ENCODE assay signal across 10 mouse cellular contexts in genomic region chr5:28236098-28236497, GRCm38 (mm10). TPM values are rescaled to one million over a fixed set of nuclear protein-coding genes. Genes with fewer than 3 reads are reported as not detected.
A peak's percentile ranks its signal among the peaks of the same experiment; 100 is the strongest.
DNase-seq lines count a peak whose midpoint lies in the region; ATAC-seq and TF ChIP-seq lines count a peak whose summit lies in the region.
"Had no signal": no experiment of that assay in that cellular context is flagged by ENCODE, and none has a peak within 500 bp of the region (broad histone marks: within the 10 kb centered on the region; RNA-seq: fewer than 3 reads in every experiment).

No protein-coding gene starts in this region.

- no peak overlapping the region for H3K4me3 ChIP-seq in heart, postnatal 0 days (ENCODE audit: low read depth, low read length)
- no peak overlapping the region for H3K4me3 ChIP-seq in midbrain, embryonic 11.5 days (ENCODE audit: low read depth, low read length)
- H3K4me3 ChIP-seq in midbrain, postnatal 0 days (ENCODE audit: low read depth, low read length), result no peak overlapping the region
- H3K4me3 ChIP-seq: gastrocnemius, adult 2 months; limb, embryonic 15.5 days had no signal

- no peak overlapping the region for H3K4me2 ChIP-seq in heart, postnatal 0 days (ENCODE audit: low read depth, low read length)
- H3K4me2 ChIP-seq in midbrain, embryonic 11.5 days, result peak overlapping the region; percentile 18; the same call in 1 of the 2 replicates
- H3K4me2 ChIP-seq in midbrain, postnatal 0 days (ENCODE audit: low read depth, low read length, poor library complexity, severe bottlenecking), result no peak overlapping the region
- H3K4me2 ChIP-seq: limb, embryonic 15.5 days had no signal

- no peak for TF ChIP-seq EP300 in heart, postnatal 0 days (IDR thresholded peaks at IDR 0.05; ENCODE audit: low read depth)

- H3K9ac ChIP-seq in heart, postnatal 0 days (replicated peaks; ENCODE audit: low read depth, low read length), result no peak overlapping the region
- H3K9ac ChIP-seq in midbrain, embryonic 11.5 days (ENCODE audit: low read length), result peak overlapping the region; percentile 6; the same call in 1 of the 2 replicates
- H3K9ac ChIP-seq in midbrain, postnatal 0 days (replicated peaks; ENCODE audit: low read length, poor library complexity, severe bottlenecking), result no peak overlapping the region
- H3K9ac ChIP-seq: limb, embryonic 15.5 days had no signal

- H3K27ac ChIP-seq in heart, postnatal 0 days (ENCODE audit: low read depth), result no peak overlapping the region
- peak overlapping the region; percentile 33 for H3K27ac ChIP-seq in midbrain, embryonic 11.5 days (ENCODE audit: low read depth, low read length)
- no peak overlapping the region for H3K27ac ChIP-seq in midbrain, postnatal 0 days (ENCODE audit: low read depth, low read length)
- H3K27ac ChIP-seq: gastrocnemius, adult 2 months; limb, embryonic 15.5 days; stomach, postnatal 0 days had no signal

- no peaks in the 10 kb centered on the region for H3K9me3 ChIP-seq in heart, postnatal 0 days (replicated peaks; ENCODE audit: control insufficient read depth, low read length)
- no peaks in the 10 kb centered on the region for H3K9me3 ChIP-seq in midbrain, embryonic 11.5 days (ENCODE audit: control insufficient read depth, low read length)
- no peaks in the 10 kb centered on the region for H3K9me3 ChIP-seq in midbrain, postnatal 0 days (ENCODE audit: low read length)
- H3K9me3 ChIP-seq: limb, embryonic 15.5 days had no signal

- peak; percentile 12 for DNase-seq in heart, postnatal 0 days (ENCODE audit: low spot score)
- no peak for DNase-seq in heart, postnatal 36 days
- peak; percentile 90 for DNase-seq in midbrain, embryonic 11.5 days (ENCODE audit: low spot score, missing footprints)
- DNase-seq in midbrain, postnatal 0 days (ENCODE audit: low spot score), result no peak
- DNase-seq in embryo, embryonic 11 days, result peak; percentile 62
- DNase-seq in thymus, postnatal 4 days, result no peak
- DNase-seq: gastrocnemius, adult 2 months had no signal

- H3K4me1 ChIP-seq in heart, postnatal 0 days (ENCODE audit: control insufficient read depth, insufficient read depth), result no peaks in the 10 kb centered on the region
- H3K4me1 ChIP-seq in midbrain, embryonic 11.5 days (ENCODE audit: control insufficient read depth, insufficient read depth, low read length), result peaks cover 21% of the 10 kb centered on the region
- no peaks in the 10 kb centered on the region for H3K4me1 ChIP-seq in midbrain, postnatal 0 days (ENCODE audit: insufficient read depth, low read length)

- no peaks in the 10 kb centered on the region for H3K27me3 ChIP-seq in heart, postnatal 0 days (ENCODE audit: control insufficient read depth, insufficient read depth, low read length)
- peaks cover 5% of the 10 kb centered on the region; the same call in 1 of the 2 replicates for H3K27me3 ChIP-seq in midbrain, embryonic 11.5 days (ENCODE audit: control insufficient read depth, insufficient read depth, low read length)
- no peaks in the 10 kb centered on the region for H3K27me3 ChIP-seq in midbrain, postnatal 0 days (ENCODE audit: insufficient read depth, low read length)

- WGBS in heart, postnatal 0 days, result 29% methylated on average over 6 of the region's 6 CpGs
- WGBS in midbrain, embryonic 11.5 days, result 0% methylated on average over 6 of the region's 6 CpGs
- 16% methylated on average over 6 of the region's 6 CpGs for WGBS in midbrain, postnatal 0 days

- intact Hi-C loops in heart, postnatal 36 days (cut with DNase I), result no loop called here

- H3K36me3 ChIP-seq in heart, postnatal 0 days (replicated peaks; ENCODE audit: control insufficient read depth, insufficient read depth, low read length), result no peaks in the 10 kb centered on the region
- H3K36me3 ChIP-seq in midbrain, embryonic 11.5 days (ENCODE audit: control insufficient read depth, insufficient read depth, low read length), result no peaks in the 10 kb centered on the region
- no peaks in the 10 kb centered on the region for H3K36me3 ChIP-seq in midbrain, postnatal 0 days (ENCODE audit: insufficient read depth, low read length)
- H3K36me3 ChIP-seq: limb, embryonic 15.5 days had no signal

- no peak for TF ChIP-seq CTCF in heart, postnatal 0 days (IDR thresholded peaks at IDR 0.05; ENCODE audit: low read depth)
- TF ChIP-seq CTCF in midbrain, postnatal 0 days (IDR thresholded peaks at IDR 0.05), result no peak

- ATAC-seq in heart, postnatal 0 days (ENCODE audit: insufficient read depth, low read depth), result no peak; the same call in 1 of the 2 replicates
- ATAC-seq in midbrain, embryonic 11.5 days (ENCODE audit: low FRiP score), result peak; percentile 56
- no peak for ATAC-seq in midbrain, postnatal 0 days (ENCODE audit: low FRiP score)
- no peak for ATAC-seq in activated CD4-positive, CD25-positive, alpha-beta regulatory T cell, adult 4 months

RNA-seq across cellular contexts. Expression of gene Cnpy1, which starts 9.5 kb away (rescaled TPM):
- 0.62 TPM in 1 of 2 replicates, not detected in the other for total RNA-seq in heart, postnatal 0 days (2014; rRNA removed; ENCODE audit: low replicate concordance)
- polyA plus RNA-seq in heart, postnatal 0 days (2015; fragmentation: Nextera tagmentation; extraction: Ambion mirVana), result not detected in 2 replicates
- not detected for total RNA-seq in heart, postnatal 36 days (2021)
- 130 and 131 TPM in 2 replicates for polyA plus RNA-seq in midbrain, embryonic 11.5 days (2014; fragmentation: Nextera tagmentation; extraction: Ambion mirVana)
- 41.4 and 47.0 TPM in 2 replicates for total RNA-seq in midbrain, postnatal 0 days (2014; rRNA removed)
- polyA plus RNA-seq in midbrain, postnatal 0 days (2015; fragmentation: Nextera tagmentation; extraction: Ambion mirVana), result 14.6 and 17.5 TPM in 2 replicates
- polyA plus RNA-seq in activated CD4-positive, CD25-positive, alpha-beta regulatory T cell, adult 4 months (2017; shearing (Covaris generic)), result not detected
- total RNA-seq: gastrocnemius, adult 2 months had no signal
- polyA plus RNA-seq: limb, embryonic 15.5 days had no signal

Comparison
In these comparisons a context has a peak if more than half of its experiments do, and no peak if none do; other contexts are left out.
1. DNase-seq: peak in heart, postnatal 0 days (single experiment), midbrain, embryonic 11.5 days (single experiment) and embryo, embryonic 11 days (single experiment); none in heart, postnatal 36 days (0 of 2), midbrain, postnatal 0 days (single experiment) and thymus, postnatal 4 days (single experiment).
2. RNA of gene Cnpy1, which starts 9.5 kb away (polyA plus RNA-seq): 130 to 131 TPM in midbrain, embryonic 11.5 days and 14.6 to 17.5 TPM in midbrain, postnatal 0 days; not detected in heart, postnatal 0 days and not detected in activated CD4-positive, CD25-positive, alpha-beta regulatory T cell, adult 4 months; every median in the first group is over 10 times any median in the second.